Mouse (Mus musculus): ENCODE measurements around the gene Cers5.

DNA sequence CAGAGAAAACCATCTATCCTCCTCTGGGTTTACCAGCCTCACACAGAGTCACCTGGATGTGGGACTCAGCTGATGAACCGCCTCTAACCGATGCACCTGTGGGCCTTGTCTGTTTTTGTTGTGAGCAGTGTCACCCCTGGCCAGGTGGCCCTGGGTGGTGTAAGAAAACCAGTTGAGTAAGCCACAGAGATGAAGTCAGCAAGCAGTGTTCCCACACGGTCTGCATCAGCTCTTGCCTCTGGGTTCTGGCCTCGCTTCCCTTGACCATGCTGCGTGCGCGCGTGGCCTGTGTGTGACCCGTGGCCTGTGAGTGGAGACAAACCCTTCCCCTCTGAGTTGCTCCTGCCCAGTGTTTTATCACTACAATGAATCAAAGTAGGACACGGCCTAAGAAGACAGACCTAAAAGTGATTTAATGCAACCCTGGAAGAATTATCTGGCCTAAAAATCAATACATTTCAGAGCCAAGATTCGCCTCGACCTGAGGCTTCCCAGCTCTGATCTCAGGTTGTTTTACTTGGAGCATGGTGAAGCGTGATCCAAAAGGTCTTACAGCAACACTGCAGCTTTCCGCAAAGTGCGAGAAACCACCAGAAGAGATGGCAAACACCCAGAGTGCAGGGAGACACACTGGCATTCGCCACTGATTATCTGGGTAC is 6.1 kb upstream of the Cers5 start:
- no peak for TF ChIP-seq POLR2A (IDR thresholded peaks at IDR 0.05; ENCODE audit: borderline replicate concordance, extremely low read depth, low read depth, low read length)
- TF ChIP-seq CTCF (IDR thresholded peaks at IDR 0.05; ENCODE audit: insufficient read depth, low read length): no peak
